Mouse (Mus musculus): ENCODE measurements around the gene Ptp4a2. TPM values are rescaled to one million over a fixed set of nuclear protein-coding genes. Genes with fewer than 3 reads are reported as not detected.

The Ptp4a2 gene
- total and polyA plus RNA-seq, 3 experiments: 37.5 to 712 (median 464) TPM

GRCm38 (mm10) chr4:129788693-129789092 lies 22.3 kb upstream of the Ptp4a2 start:
- no peak overlapping the region for H3K4me3 ChIP-seq (ENCODE audit: low read depth, low read length)
- DNase-seq (ENCODE audit: low spot score): no peak
- peaks cover 3% of the 10 kb centered on the region for H3K9me3 ChIP-seq (replicated peaks)
- no peaks in the 10 kb centered on the region for H3K27me3 ChIP-seq (ENCODE audit: insufficient read depth, low read length)
- no peak for ATAC-seq (ENCODE audit: extremely low read depth, insufficient number of reproducible peaks, low FRiP score, poor library complexity, severe bottlenecking)
- no peaks in the 10 kb centered on the region for H3K36me3 ChIP-seq (replicated peaks)
- peaks cover 45% of the 10 kb centered on the region for H3K4me1 ChIP-seq (ENCODE audit: insufficient read depth, low read depth, low read length)
- no peak for TF ChIP-seq GATA2 (IDR thresholded peaks at IDR 0.05; ENCODE audit: borderline replicate concordance, low read depth, low read length)
- no peak for TF ChIP-seq TAL1 (conservative IDR thresholded peaks at IDR 0.05; ENCODE audit: low read depth, low read length)
- no peak for TF ChIP-seq CTCF (IDR thresholded peaks at IDR 0.05; ENCODE audit: low read depth, low read length)
- no peak for TF ChIP-seq POLR2AphosphoS5 (IDR thresholded peaks at IDR 0.05; ENCODE audit: insufficient replicate concordance, low read depth, low read length)
- no peak for TF ChIP-seq GATA1 (IDR thresholded peaks at IDR 0.05; ENCODE audit: borderline replicate concordance, low read length)

- ATAC-seq (ENCODE audit: extremely low read depth, insufficient number of reproducible peaks, low FRiP score, poor library complexity, severe bottlenecking): no peak
- DNase-seq (ENCODE audit: low spot score): no peak
- peaks cover 53% of the 10 kb centered on the region for H3K4me1 ChIP-seq (ENCODE audit: insufficient read depth, low read depth, low read length)
- H3K36me3 ChIP-seq (replicated peaks): no peaks in the 10 kb centered on the region
- peaks cover 3% of the 10 kb centered on the region for H3K9me3 ChIP-seq (replicated peaks)
- TF ChIP-seq GATA2 (IDR thresholded peaks at IDR 0.05; ENCODE audit: borderline replicate concordance, low read depth, low read length) (no peak), TAL1 (conservative IDR thresholded peaks at IDR 0.05; ENCODE audit: low read depth, low read length) (no peak), CTCF (IDR thresholded peaks at IDR 0.05; ENCODE audit: low read depth, low read length) (no peak), POLR2AphosphoS5 (IDR thresholded peaks at IDR 0.05; ENCODE audit: insufficient replicate concordance, low read depth, low read length) (no peak), GATA1 (IDR thresholded peaks at IDR 0.05; ENCODE audit: borderline replicate concordance, low read length) (no peak)
- H3K27me3 ChIP-seq (ENCODE audit: insufficient read depth, low read length): no peaks in the 10 kb centered on the region
- H3K4me3 ChIP-seq (ENCODE audit: low read depth, low read length): no peak overlapping the region
These were observed 21.4 kb upstream of the Ptp4a2 start for GRCm38 (mm10) chr4:129789635-129790034.

- Histone ChIP-seq H3K4me1 (ENCODE audit: insufficient read depth, low read depth, low read length) (peaks cover 61% of the 10 kb centered on the region), H3K9me3 (replicated peaks) (peaks cover 3% of the 10 kb centered on the region), H3K36me3 (replicated peaks) (no peaks in the 10 kb centered on the region), H3K4me3 (ENCODE audit: low read depth, low read length) (no peak overlapping the region), H3K27me3 (ENCODE audit: insufficient read depth, low read length) (no peaks in the 10 kb centered on the region)
- DNase-seq (ENCODE audit: low spot score) (no peak), ATAC-seq (ENCODE audit: extremely low read depth, insufficient number of reproducible peaks, low FRiP score, poor library complexity, severe bottlenecking) (no peak)
- no peak for TF ChIP-seq POLR2AphosphoS5 (IDR thresholded peaks at IDR 0.05; ENCODE audit: insufficient replicate concordance, low read depth, low read length)
- no peak for TF ChIP-seq CTCF (IDR thresholded peaks at IDR 0.05; ENCODE audit: low read depth, low read length)
- no peak for TF ChIP-seq TAL1 (conservative IDR thresholded peaks at IDR 0.05; ENCODE audit: low read depth, low read length)
- no peak for TF ChIP-seq GATA1 (IDR thresholded peaks at IDR 0.05; ENCODE audit: borderline replicate concordance, low read length)
- TF ChIP-seq GATA2 (IDR thresholded peaks at IDR 0.05; ENCODE audit: borderline replicate concordance, low read depth, low read length): no peak
These were observed 20.5 kb upstream of the Ptp4a2 start for GRCm38 (mm10) chr4:129790475-129790874.

- H3K4me3 ChIP-seq (ENCODE audit: low read depth, low read length): no peak overlapping the region
- no peaks in the 10 kb centered on the region for H3K36me3 ChIP-seq (replicated peaks)
- TF ChIP-seq TAL1 (conservative IDR thresholded peaks at IDR 0.05; ENCODE audit: low read depth, low read length) (no peak), CTCF (IDR thresholded peaks at IDR 0.05; ENCODE audit: low read depth, low read length) (no peak), GATA2 (IDR thresholded peaks at IDR 0.05; ENCODE audit: borderline replicate concordance, low read depth, low read length) (no peak), POLR2AphosphoS5 (IDR thresholded peaks at IDR 0.05; ENCODE audit: insufficient replicate concordance, low read depth, low read length) (no peak), GATA1 (IDR thresholded peaks at IDR 0.05; ENCODE audit: borderline replicate concordance, low read length) (no peak)
- no peaks in the 10 kb centered on the region for H3K27me3 ChIP-seq (ENCODE audit: insufficient read depth, low read length)
- H3K4me1 ChIP-seq (ENCODE audit: insufficient read depth, low read depth, low read length): peaks cover 66% of the 10 kb centered on the region
- H3K9me3 ChIP-seq (replicated peaks): peaks cover 3% of the 10 kb centered on the region
- ATAC-seq (ENCODE audit: extremely low read depth, insufficient number of reproducible peaks, low FRiP score, poor library complexity, severe bottlenecking) (no peak), DNase-seq (ENCODE audit: low spot score) (no peak)
These were observed 19.6 kb upstream of the Ptp4a2 start for GRCm38 (mm10) chr4:129791399-129791798.

- Histone ChIP-seq H3K27me3 (ENCODE audit: insufficient read depth, low read length) (peaks cover under 1% of the 10 kb centered on the region; the same call in 1 of the 2 replicates), H3K36me3 (replicated peaks) (no peaks in the 10 kb centered on the region), H3K9me3 (replicated peaks) (peaks cover 3% of the 10 kb centered on the region), H3K4me3 (ENCODE audit: low read depth, low read length) (no peak overlapping the region), H3K4me1 (ENCODE audit: insufficient read depth, low read depth, low read length) (peaks cover 66% of the 10 kb centered on the region)
- no peak for DNase-seq (ENCODE audit: low spot score)
- TF ChIP-seq TAL1 (conservative IDR thresholded peaks at IDR 0.05; ENCODE audit: low read depth, low read length) (no peak), CTCF (IDR thresholded peaks at IDR 0.05; ENCODE audit: low read depth, low read length) (no peak), POLR2AphosphoS5 (IDR thresholded peaks at IDR 0.05; ENCODE audit: insufficient replicate concordance, low read depth, low read length) (no peak), GATA1 (IDR thresholded peaks at IDR 0.05; ENCODE audit: borderline replicate concordance, low read length) (no peak)
- ATAC-seq (ENCODE audit: extremely low read depth, insufficient number of reproducible peaks, low FRiP score, poor library complexity, severe bottlenecking): no peak
These were observed 18.3 kb upstream of the Ptp4a2 start for GRCm38 (mm10) chr4:129792666-129793202.

GRCm38 (mm10) chr4:129793713-129794329 lies 17.2 kb upstream of the Ptp4a2 start:
- peak; percentile 95 for ATAC-seq (ENCODE audit: extremely low read depth, insufficient number of reproducible peaks, low FRiP score, poor library complexity, severe bottlenecking)
- peaks cover 66% of the 10 kb centered on the region for H3K4me1 ChIP-seq (ENCODE audit: insufficient read depth, low read depth, low read length)

More at GRCm38 (mm10) chr4:129793713-129794329, 17.2 kb upstream of the Ptp4a2 start:
- peaks cover 8% of the 10 kb centered on the region; the same call in 1 of the 2 replicates for H3K27me3 ChIP-seq (ENCODE audit: insufficient read depth, low read length)
- TF ChIP-seq CTCF (IDR thresholded peaks at IDR 0.05; ENCODE audit: low read depth, low read length): no peak
- no peak for TF ChIP-seq TAL1 (conservative IDR thresholded peaks at IDR 0.05; ENCODE audit: low read depth, low read length)
- no peak for TF ChIP-seq GATA1 (IDR thresholded peaks at IDR 0.05; ENCODE audit: borderline replicate concordance, low read length)
- no peak for TF ChIP-seq GATA2 (IDR thresholded peaks at IDR 0.05; ENCODE audit: borderline replicate concordance, low read depth, low read length)
- no peak for TF ChIP-seq POLR2AphosphoS5 (IDR thresholded peaks at IDR 0.05; ENCODE audit: insufficient replicate concordance, low read depth, low read length)
- no peaks in the 10 kb centered on the region for H3K36me3 ChIP-seq (replicated peaks)
- H3K9me3 ChIP-seq (replicated peaks): peaks cover 3% of the 10 kb centered on the region
- H3K4me3 ChIP-seq (ENCODE audit: low read depth, low read length): peak overlapping the region; percentile 54; the same call in 1 of the 2 replicates
- DNase-seq (ENCODE audit: low spot score): peak; percentile 70
